Mouse (Mus musculus): Measurements from ENCODE around the gene Shc4. TPM values are rescaled to one million over a fixed set of nuclear protein-coding genes. Genes with fewer than 3 reads are reported as not detected.

Gene Shc4
- polyA plus RNA-seq, 1 experiment from 2014 or later = 2.8 TPM

DNA sequence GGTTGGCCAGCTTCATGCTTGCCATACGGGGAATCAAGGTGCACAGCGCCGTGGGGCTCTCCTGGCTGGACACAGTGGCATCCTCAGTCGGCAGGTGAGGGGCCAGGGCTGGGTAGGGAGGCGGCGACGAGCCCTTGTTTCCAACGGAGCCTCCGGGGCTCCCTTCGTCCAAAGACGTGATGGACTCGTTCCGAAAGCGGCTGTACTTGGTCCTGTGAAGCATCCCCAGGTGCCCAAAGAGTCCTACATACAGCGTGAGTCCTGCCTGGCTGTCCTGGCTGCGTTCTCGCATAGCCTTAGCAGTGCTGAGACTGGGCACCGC lies 901 bp downstream of the Shc4 start:
- H3K4me3 ChIP-seq = peak overlapping the region; percentile 55
- ATAC-seq (ENCODE audit: low FRiP score) = no peak
- peak overlapping the region; percentile 76; the same call in 1 of the 2 replicates for H3K27ac ChIP-seq
- WGBS = 3% methylated on average over 18 of the region's 18 CpGs
- H3K4me2 ChIP-seq = peak overlapping the region; percentile 99
- H3K27me3 ChIP-seq = peaks cover 47% of the 10 kb centered on the region
- H3K4me1 ChIP-seq (replicated peaks) = peaks cover 35% of the 10 kb centered on the region
- peak overlapping the region; percentile 79 for H3K9ac ChIP-seq
- no peaks in the 10 kb centered on the region for H3K36me3 ChIP-seq
- H3K9me3 ChIP-seq = no peaks in the 10 kb centered on the region

DNA sequence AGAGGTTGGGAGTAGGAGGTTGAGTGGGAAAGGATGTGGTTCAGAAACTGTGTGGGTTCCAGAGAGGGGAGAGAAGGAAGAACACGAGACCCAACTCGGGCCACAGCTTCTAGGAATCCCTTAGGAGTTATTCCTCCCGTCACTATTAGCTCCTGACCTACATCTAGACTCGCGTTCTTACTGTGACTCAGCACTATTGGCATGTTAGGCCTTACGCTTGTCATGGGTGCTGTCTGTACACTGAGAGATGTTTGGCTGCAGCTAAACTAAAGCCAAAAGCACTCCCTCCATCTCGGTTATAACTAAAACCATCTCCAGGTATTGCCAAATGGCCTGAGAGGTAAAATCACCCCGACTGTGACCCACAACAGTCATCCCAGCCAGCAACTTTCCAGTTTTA lies 7.3 kb downstream of the Shc4 start:
- Histone ChIP-seq H3K27me3 (peaks cover 9% of the 10 kb centered on the region), H3K4me2 (no peak overlapping the region), H3K4me1 (replicated peaks) (0 out of 2 replicates have a peak, but pooled peaks cover 5% of the 10 kb centered on the region), H3K9me3 (no peaks in the 10 kb centered on the region), H3K9ac (no peak overlapping the region), H3K4me3 (no peak overlapping the region), H3K36me3 (no peaks in the 10 kb centered on the region), H3K27ac (no peak overlapping the region)
- WGBS = 88% methylated on average over 8 of the region's 8 CpGs
- ATAC-seq (ENCODE audit: low FRiP score) = no peak

DNA sequence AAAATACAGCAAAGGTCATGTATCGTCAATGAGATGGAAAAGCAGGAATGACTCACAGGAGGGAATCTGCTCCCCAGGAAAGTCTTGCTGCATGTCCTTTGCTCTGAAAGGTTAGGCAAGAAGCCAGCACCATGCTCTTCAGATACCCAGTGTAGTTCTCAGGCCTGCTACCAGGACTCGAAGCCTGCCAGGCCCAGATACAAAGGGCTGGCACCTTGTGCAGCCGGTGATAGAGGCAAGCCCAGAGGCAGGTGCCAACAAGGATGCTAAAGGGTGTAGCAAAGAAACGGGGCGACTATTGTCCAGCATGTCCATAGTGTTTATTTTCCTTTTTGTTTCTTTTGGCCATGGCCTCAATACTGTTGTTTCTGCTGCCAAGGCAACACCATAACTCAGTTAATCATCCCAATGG lies 17.4 kb downstream of the Shc4 start:
- no peak overlapping the region for H3K9ac ChIP-seq
- H3K4me3 ChIP-seq = no peak overlapping the region
- peaks cover 17% of the 10 kb centered on the region for H3K4me1 ChIP-seq (replicated peaks)
- ATAC-seq (ENCODE audit: low FRiP score) = no peak
- H3K4me2 ChIP-seq = no peak overlapping the region
- no peak overlapping the region for H3K27ac ChIP-seq
- H3K36me3 ChIP-seq = no peaks in the 10 kb centered on the region
- WGBS = 61% methylated on average over 5 of the region's 5 CpGs
- no peaks in the 10 kb centered on the region for H3K27me3 ChIP-seq
- no peaks in the 10 kb centered on the region for H3K9me3 ChIP-seq

DNA sequence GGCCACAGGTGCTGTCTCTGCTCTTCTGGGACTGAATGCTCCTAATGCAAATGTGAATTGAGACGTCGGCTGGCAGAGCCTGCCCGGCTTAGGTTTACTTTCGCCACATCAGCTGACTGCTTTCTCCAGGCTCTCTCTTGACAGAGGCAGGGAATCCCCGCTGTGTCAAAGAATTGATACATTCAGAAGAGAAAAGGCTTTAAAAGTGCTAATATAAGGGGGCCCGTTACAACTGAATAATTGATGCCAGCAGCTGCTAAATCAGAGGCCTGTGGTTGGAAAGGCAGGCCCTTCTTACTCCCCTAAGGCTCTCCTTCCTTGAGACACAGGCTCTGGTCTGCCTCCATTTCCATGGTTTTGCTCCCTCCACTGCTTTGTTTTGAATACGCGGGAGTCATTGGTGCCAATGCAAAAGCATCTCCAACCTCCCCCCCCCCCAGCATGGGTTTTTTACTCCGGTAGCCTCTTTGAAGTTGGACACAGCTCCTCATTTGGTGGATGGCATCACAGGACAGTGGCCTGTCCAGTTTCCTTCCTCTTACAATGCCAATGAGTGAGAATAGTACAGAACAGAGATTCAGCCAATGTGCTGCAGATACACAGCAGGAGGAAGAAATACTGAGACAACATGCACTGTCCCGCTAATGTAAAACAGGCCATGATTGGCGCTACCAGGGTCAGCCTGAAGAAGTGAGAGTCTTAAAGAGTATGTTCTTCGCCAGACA lies 18.9 kb downstream of the Shc4 start:
- Histone ChIP-seq H3K4me2 (no peak overlapping the region), H3K36me3 (no peaks in the 10 kb centered on the region), H3K4me1 (replicated peaks) (peaks cover 17% of the 10 kb centered on the region), H3K9me3 (no peaks in the 10 kb centered on the region), H3K4me3 (no peak overlapping the region), H3K27me3 (no peaks in the 10 kb centered on the region), H3K9ac (no peak overlapping the region), H3K27ac (peak overlapping the region; percentile 30)
- peak; percentile 83 for ATAC-seq (ENCODE audit: low FRiP score)
- WGBS = 28% methylated on average over 12 of the region's 12 CpGs

DNA sequence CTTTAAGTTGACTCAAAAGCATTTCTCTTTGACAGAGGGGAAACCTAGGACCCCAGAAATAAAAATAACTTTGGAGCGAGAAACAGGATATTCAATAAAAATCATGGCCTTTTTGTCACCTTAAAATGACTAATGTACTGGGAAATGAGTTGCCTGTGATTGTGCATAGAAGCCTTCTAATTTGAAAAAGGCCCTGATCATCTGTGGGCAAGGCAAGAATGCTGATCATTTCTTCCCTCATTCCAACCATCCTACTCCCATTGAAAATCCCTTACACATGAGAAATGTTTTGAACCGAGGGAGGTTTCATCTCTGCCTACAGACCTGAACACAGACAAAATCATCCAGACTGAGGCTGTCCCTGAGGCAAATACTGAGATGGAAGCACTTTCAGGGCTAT lies 21.1 kb downstream of the Shc4 start:
- H3K27ac ChIP-seq = no peak overlapping the region
- H3K4me1 ChIP-seq (replicated peaks) = peaks cover 17% of the 10 kb centered on the region
- no peak overlapping the region for H3K4me3 ChIP-seq
- H3K9me3 ChIP-seq = no peaks in the 10 kb centered on the region
- H3K36me3 ChIP-seq = no peaks in the 10 kb centered on the region
- 83% methylated on average over 2 of the region's 2 CpGs for WGBS
- no peak for ATAC-seq (ENCODE audit: low FRiP score)
- no peaks in the 10 kb centered on the region for H3K27me3 ChIP-seq
- H3K4me2 ChIP-seq = no peak overlapping the region
- H3K9ac ChIP-seq = no peak overlapping the region

DNA sequence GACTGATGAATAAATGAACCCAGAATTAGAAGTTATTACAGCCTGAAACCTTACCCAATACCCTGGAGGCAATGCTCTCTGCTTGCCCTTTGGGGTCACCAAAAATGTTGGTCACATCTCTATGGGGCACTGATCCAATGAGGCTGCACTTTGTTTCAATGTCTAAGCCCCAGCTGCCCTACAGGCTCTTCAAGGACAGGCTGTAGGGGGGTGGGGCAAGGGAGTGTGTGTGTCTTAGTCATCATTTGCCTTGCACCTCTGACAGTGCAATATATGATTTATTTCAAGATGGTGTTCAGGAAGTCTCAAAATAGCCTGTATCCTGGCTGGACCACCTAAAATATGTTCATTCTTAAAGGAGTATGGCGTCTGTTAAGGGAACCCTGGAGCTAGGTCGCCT lies 22.3 kb downstream of the Shc4 start:
- ATAC-seq (ENCODE audit: low FRiP score) = no peak
- H3K9me3 ChIP-seq = no peaks in the 10 kb centered on the region
- no peak overlapping the region for H3K9ac ChIP-seq
- H3K36me3 ChIP-seq = no peaks in the 10 kb centered on the region
- no peak overlapping the region for H3K4me2 ChIP-seq
- H3K4me3 ChIP-seq = no peak overlapping the region
- no peaks in the 10 kb centered on the region for H3K27me3 ChIP-seq
- H3K4me1 ChIP-seq (replicated peaks) = peaks cover 16% of the 10 kb centered on the region
- H3K27ac ChIP-seq = no peak overlapping the region
- 92% methylated on average over 2 of the region's 2 CpGs for WGBS

DNA sequence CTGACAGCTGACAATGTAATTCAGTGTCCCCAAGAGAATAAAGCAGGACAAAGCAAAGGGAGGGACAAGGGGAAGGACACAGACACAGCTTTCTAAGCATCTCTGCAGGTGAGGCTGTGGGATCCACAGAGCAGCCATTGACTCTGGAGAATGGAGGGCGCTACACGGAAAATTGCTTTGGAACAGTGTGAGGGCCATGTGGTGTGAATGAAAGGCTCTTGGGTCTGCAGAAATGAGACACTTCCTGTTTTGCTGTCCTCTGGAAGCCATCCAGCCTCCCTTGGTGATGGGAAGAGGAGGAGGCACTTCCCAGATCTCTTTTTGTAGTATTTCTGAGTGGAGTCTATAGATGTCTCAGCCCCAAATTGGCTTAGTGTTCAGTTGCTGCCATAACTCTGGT lies 27.7 kb downstream of the Shc4 start:
- Histone ChIP-seq H3K36me3 (no peaks in the 10 kb centered on the region), H3K4me2 (no peak overlapping the region), H3K9ac (no peak overlapping the region), H3K27me3 (no peaks in the 10 kb centered on the region), H3K4me3 (no peak overlapping the region), H3K4me1 (replicated peaks) (no peaks in the 10 kb centered on the region; the same call in 1 of the 2 replicates), H3K9me3 (no peaks in the 10 kb centered on the region), H3K27ac (no peak overlapping the region; the same call in 1 of the 2 replicates)
- WGBS = 35% methylated on average over 2 of the region's 2 CpGs
- no peak for ATAC-seq (ENCODE audit: low FRiP score)

- Histone ChIP-seq H3K9ac (no peak overlapping the region), H3K27me3 (no peaks in the 10 kb centered on the region), H3K27ac (no peak overlapping the region), H3K36me3 (no peaks in the 10 kb centered on the region), H3K4me1 (replicated peaks) (no peaks in the 10 kb centered on the region; the same call in 1 of the 2 replicates), H3K4me3 (no peak overlapping the region), H3K4me2 (no peak overlapping the region), H3K9me3 (no peaks in the 10 kb centered on the region)
- ATAC-seq (ENCODE audit: low FRiP score) = no peak
- 88% methylated on average over 2 of the region's 2 CpGs for WGBS
These were observed 29.1 kb downstream of the Shc4 start for GRCm38 (mm10) chr2:125694798-125695197.

DNA sequence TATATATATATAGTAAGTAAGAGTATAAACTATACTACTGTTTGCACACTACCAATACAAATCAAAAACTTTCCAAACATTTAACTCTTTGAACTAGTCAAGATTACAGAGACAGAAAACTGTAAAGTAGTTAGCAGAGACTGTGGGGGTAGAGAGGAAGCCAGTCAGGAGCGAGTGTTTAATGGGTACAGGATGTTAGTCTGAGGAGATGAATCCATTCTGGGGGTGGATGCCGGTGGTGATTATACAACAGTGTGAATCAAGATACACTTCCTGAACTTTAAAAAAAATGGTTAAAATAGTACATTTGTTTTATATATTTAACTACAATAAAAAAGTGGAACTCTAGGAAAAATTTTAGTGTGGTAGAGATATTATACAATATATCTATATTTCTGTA lies 31.9 kb downstream of the Shc4 start:
- ATAC-seq (ENCODE audit: low FRiP score) = no peak
- no peaks in the 10 kb centered on the region for H3K9me3 ChIP-seq
- H3K9ac ChIP-seq = no peak overlapping the region
- H3K4me2 ChIP-seq = no peak overlapping the region
- H3K36me3 ChIP-seq = no peaks in the 10 kb centered on the region
- H3K27ac ChIP-seq = no peak overlapping the region
- H3K4me1 ChIP-seq (replicated peaks) = no peaks in the 10 kb centered on the region; the same call in 1 of the 2 replicates
- 88% methylated on average over 2 of the region's 2 CpGs for WGBS
- H3K27me3 ChIP-seq = 0 out of 2 replicates have a peak, but pooled peaks cover 5% of the 10 kb centered on the region
- H3K4me3 ChIP-seq = no peak overlapping the region

GRCm38 (mm10) chr2:125685441-125686150 lies 38.4 kb downstream of the Shc4 start:
- H3K9me3 ChIP-seq = no peaks in the 10 kb centered on the region
- no peak for ATAC-seq (ENCODE audit: low FRiP score)
- H3K27ac ChIP-seq = no peak overlapping the region
- H3K9ac ChIP-seq = no peak overlapping the region
- no peak overlapping the region for H3K4me3 ChIP-seq
- H3K4me1 ChIP-seq (replicated peaks) = peaks cover 10% of the 10 kb centered on the region
- no peak overlapping the region for H3K4me2 ChIP-seq
- 0 out of 2 replicates have a peak, but pooled peaks cover 5% of the 10 kb centered on the region for H3K27me3 ChIP-seq
- WGBS = 53% methylated on average over 9 of the region's 9 CpGs
- H3K36me3 ChIP-seq = no peaks in the 10 kb centered on the region

DNA sequence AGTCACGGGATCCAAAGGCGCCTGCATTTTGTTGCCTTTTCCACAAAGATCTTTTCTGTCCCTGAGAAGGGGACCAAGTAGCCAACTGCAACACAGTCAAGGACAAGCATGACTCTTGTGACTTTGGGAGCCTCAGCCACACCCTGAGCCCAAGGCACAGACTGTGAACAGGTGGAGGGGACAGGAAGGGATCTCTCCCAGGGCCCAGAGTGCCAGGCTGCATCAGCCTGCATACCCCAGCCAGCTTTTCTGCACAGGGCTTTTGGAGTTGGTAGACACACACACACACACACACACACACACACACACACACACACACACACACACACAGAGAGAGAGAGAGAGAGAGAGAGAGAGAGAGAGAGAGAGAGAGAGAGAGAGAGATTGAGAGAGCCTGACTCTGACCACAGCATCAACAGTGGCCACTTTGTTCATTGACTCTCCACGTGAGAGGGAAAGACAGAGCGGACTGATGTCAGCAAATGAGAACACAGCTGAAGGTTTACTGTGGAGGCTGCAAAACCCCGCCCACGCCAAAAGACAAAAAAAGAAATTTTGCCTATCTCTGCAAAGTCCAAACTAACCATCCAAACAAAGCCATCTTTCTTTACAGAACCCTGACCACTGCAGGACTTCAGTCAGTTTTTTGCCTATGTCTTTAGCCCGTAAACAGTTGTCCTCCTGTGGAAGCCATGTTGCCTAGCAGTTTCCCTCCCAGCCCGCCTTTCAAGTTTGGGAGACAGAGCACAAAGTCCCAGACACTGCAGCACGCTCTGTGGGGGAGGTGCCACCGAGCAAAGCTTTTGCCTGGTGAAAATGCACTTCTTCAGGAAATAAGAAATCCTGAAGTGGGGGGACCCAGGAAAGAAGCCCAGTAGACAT lies 39.1 kb downstream of the Shc4 start:
- no peak overlapping the region for H3K4me3 ChIP-seq
- H3K36me3 ChIP-seq = no peaks in the 10 kb centered on the region
- peaks cover 10% of the 10 kb centered on the region for H3K4me1 ChIP-seq (replicated peaks)
- no peak for ATAC-seq (ENCODE audit: low FRiP score)
- H3K27me3 ChIP-seq = 0 out of 2 replicates have a peak, but pooled peaks cover 5% of the 10 kb centered on the region
- 60% methylated on average over 10 of the region's 10 CpGs for WGBS
- no peak overlapping the region for H3K9ac ChIP-seq
- 0 out of 2 replicates have a peak overlapping the region, but pooled peaks have one; percentile 55 for H3K27ac ChIP-seq
- H3K9me3 ChIP-seq = no peaks in the 10 kb centered on the region
- no peak overlapping the region for H3K4me2 ChIP-seq

GRCm38 (mm10) chr2:125683895-125684294 lies 40.1 kb downstream of the Shc4 start:
- H3K4me3 ChIP-seq = no peak overlapping the region
- H3K36me3 ChIP-seq = no peaks in the 10 kb centered on the region
- no peak for ATAC-seq (ENCODE audit: low FRiP score)
- peaks cover 10% of the 10 kb centered on the region for H3K4me1 ChIP-seq (replicated peaks)
- no peak overlapping the region for H3K9ac ChIP-seq
- H3K9me3 ChIP-seq = no peaks in the 10 kb centered on the region
- H3K27me3 ChIP-seq = 0 out of 2 replicates have a peak, but pooled peaks cover 5% of the 10 kb centered on the region
- H3K4me2 ChIP-seq = no peak overlapping the region
- no peak overlapping the region for H3K27ac ChIP-seq
- WGBS = 92% methylated on average over 7 of the region's 7 CpGs

Measured in hindbrain, embryonic 13.5 days (tissue).